Mouse (Mus musculus) forebrain, postnatal 0 days (tissue): ENCODE results near the gene Psmg4. TPM values are rescaled to one million over a fixed set of nuclear protein-coding genes. Genes with fewer than 3 reads are reported as not detected.
A peak's percentile ranks its signal among the peaks of the same experiment; 100 is the strongest.

Experiments
- ATAC-seq: fragments of 200-750 bp; cut with Nextera tagmentation; 2 replicates; pipeline ENCODE4 v1.8.0; 2017; ENCODE audit warnings: mild to moderate bottlenecking, moderate library complexity
- DNase-seq: peaks from one replicate; pipeline ENCODE4 v3.0.0-alpha.2; 2015
- H3K27ac ChIP-seq: fragments of 300-500 bp; sonication (generic); 2 replicates; pipeline ENCODE4 v1.5.1; 2014; ENCODE audit warnings: low read depth, mild to moderate bottlenecking, antibody characterized with exemption, low read length, moderate library complexity, mixed read lengths
- H3K27me3 ChIP-seq: fragments of 300-500 bp; sonication (generic); 2 replicates; pipeline ENCODE4 v1.6.1; 2014; ENCODE audit warnings: mild to moderate bottlenecking, low read length, mixed read lengths; ENCODE audit not compliant: insufficient read depth
- H3K36me3 ChIP-seq: fragments of 300-500 bp; sonication (generic); 2 replicates; pipeline ENCODE4 v1.6.1; 2014; ENCODE audit warnings: mild to moderate bottlenecking, moderate library complexity; ENCODE audit not compliant: insufficient read depth
- H3K4me1 ChIP-seq: fragments of 300-500 bp; sonication (generic); 2 replicates; pipeline ENCODE4 v1.6.1; 2014; ENCODE audit warnings: antibody characterized with exemption; ENCODE audit not compliant: insufficient read depth
- H3K4me2 ChIP-seq: fragments of 300-500 bp; sonication (generic); 2 replicates; pipeline ENCODE4 v1.6.1; 2014; ENCODE audit warnings: low read depth, mild to moderate bottlenecking, moderate library complexity
- H3K4me3 ChIP-seq: fragments of 300-500 bp; sonication (generic); 2 replicates; pipeline ENCODE4 v1.5.1; 2014; ENCODE audit warnings: low read depth, low read length, mixed read lengths
- H3K9ac ChIP-seq: fragments of 300-500 bp; sonication (generic); 2 replicates; pipeline ENCODE4 v1.6.1; 2014; ENCODE audit warnings: mild to moderate bottlenecking
- H3K9me3 ChIP-seq: fragments of 300-500 bp; sonication (generic); 2 replicates; pipeline ENCODE4 v1.6.1; 2016; ENCODE audit warnings: low read length
- CTCF ChIP-seq: sonication (generic); IDR thresholded peaks from 2 replicates; pipeline ENCODE4 v1.5.1; 2016; ENCODE audit warnings: antibody characterized with exemption, control low read depth, low read depth
- WGBS: fragments of 180-500 bp; shearing (Covaris S2); extraction: QIAGEN DNeasy Blood & Tissue Kit; methylation state at CpG from one replicate; pipeline ENCODE4 v1.1.7; 2014; 5-methylcytosine and 5-hydroxymethylcytosine counted together
- polyA plus RNA-seq: library from polyadenylated mRNA; unstranded; fragments of >200 nt; fragmentation: Nextera tagmentation; extraction: Ambion mirVana; gene quantifications from 2 replicates; pipeline ENCODE4 v1.2.1, GENCODE M21; 2015
- total RNA-seq: library from RNA; depleted of rRNA; stranded (reverse); fragments of >200 nt; gene quantifications from 2 replicates; pipeline ENCODE4 v1.2.3, GENCODE M21; 2014

The Psmg4 gene
- total and polyA plus RNA-seq, 2 experiments from 2014 or later = 56.6 to 99.0 TPM

DNA sequence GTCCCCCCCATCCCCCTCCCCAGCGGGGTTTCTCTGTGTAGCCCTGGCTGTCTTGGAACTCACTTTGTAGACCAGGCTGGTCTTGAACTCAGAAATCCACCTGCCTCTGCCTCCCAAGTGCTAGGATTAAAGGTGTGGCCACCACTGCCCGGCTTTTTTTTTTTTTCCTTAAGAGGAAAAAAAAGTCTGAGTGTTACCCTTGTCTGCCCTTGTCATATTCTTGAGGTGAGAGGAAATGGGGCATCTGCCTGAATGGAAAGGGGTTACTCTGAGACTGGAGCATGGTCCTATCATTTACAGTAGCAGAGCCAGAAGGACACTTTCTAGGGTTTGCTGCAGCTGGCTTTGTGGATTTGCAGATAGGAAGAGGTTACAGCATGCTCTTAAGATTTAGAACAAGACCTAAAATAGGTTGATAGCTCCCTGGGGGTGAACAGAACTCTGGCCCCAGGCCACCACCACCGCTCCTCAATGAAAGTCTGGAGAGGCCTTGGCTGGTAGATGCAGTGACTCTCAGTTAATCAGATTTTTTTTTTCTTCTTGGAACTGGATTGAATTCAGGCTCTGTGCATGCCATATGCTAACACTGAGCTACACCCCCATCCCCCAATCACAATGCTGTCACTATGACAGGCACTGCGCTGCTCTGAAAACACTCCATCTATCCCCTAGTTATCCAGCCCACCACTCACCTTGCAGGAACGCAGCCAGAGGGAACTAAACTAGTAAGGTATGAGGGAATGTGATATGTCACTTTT, 9.3 kb upstream of the Psmg4 start:
- Histone ChIP-seq H3K27me3 (no peaks in the 10 kb centered on the region), H3K36me3 (no peaks in the 10 kb centered on the region), H3K4me3 (no peak overlapping the region), H3K4me2 (peak overlapping the region; percentile 54), H3K9ac (0 out of 2 replicates have a peak overlapping the region, but pooled peaks have one; percentile 6), H3K27ac (peak overlapping the region; percentile 84), H3K4me1 (peaks cover 25% of the 10 kb centered on the region), H3K9me3 (no peaks in the 10 kb centered on the region)
- no peak for TF ChIP-seq CTCF
- DNase-seq (peak; percentile 75), ATAC-seq (peak; percentile 24)
- WGBS = 43% methylated on average over 5 of the region's 5 CpGs

GRCm38 (mm10) chr13:34154217-34154930, 8.4 kb upstream of the Psmg4 start:
- DNase-seq = peak; percentile 92
- Histone ChIP-seq H3K9ac (peak overlapping the region; percentile 55), H3K36me3 (no peaks in the 10 kb centered on the region), H3K4me2 (peak overlapping the region; percentile 54), H3K4me1 (peaks cover 23% of the 10 kb centered on the region), H3K4me3 (peak overlapping the region; percentile 25), H3K27ac (peak overlapping the region; percentile 84), H3K9me3 (no peaks in the 10 kb centered on the region), H3K27me3 (no peaks in the 10 kb centered on the region)
- peak; percentile 60 for ATAC-seq
- 21% methylated on average over 13 of the region's 13 CpGs for WGBS
- TF ChIP-seq CTCF = peak; percentile 79

- Histone ChIP-seq H3K9ac (peak overlapping the region; percentile 55), H3K36me3 (no peaks in the 10 kb centered on the region), H3K4me2 (peak overlapping the region; percentile 54), H3K27me3 (no peaks in the 10 kb centered on the region), H3K4me3 (peak overlapping the region; percentile 25), H3K9me3 (no peaks in the 10 kb centered on the region), H3K27ac (peak overlapping the region; percentile 84), H3K4me1 (peaks cover 18% of the 10 kb centered on the region)
- TF ChIP-seq CTCF = peak; percentile 83
- ATAC-seq = peak; percentile 46
- peak; percentile 87 for DNase-seq
- 23% methylated on average over 3 of the region's 3 CpGs for WGBS
Observed at GRCm38 (mm10) chr13:34154931-34155272, 7.9 kb upstream of the Psmg4 start.

- Histone ChIP-seq H3K27me3 (no peaks in the 10 kb centered on the region), H3K9ac (no peak overlapping the region), H3K9me3 (no peaks in the 10 kb centered on the region), H3K36me3 (no peaks in the 10 kb centered on the region), H3K4me2 (no peak overlapping the region), H3K27ac (0 out of 2 replicates have a peak overlapping the region, but pooled peaks have one; percentile 37), H3K4me1 (peaks cover 9% of the 10 kb centered on the region; the same call in 1 of the 2 replicates), H3K4me3 (no peak overlapping the region)
- ATAC-seq = peak; percentile 16; the same call in 1 of the 2 replicates
- DNase-seq = no peak
- WGBS = 41% methylated on average over 8 of the region's 8 CpGs
- no peak for TF ChIP-seq CTCF
Observed at GRCm38 (mm10) chr13:34156133-34156839, 6.5 kb upstream of the Psmg4 start.

DNA sequence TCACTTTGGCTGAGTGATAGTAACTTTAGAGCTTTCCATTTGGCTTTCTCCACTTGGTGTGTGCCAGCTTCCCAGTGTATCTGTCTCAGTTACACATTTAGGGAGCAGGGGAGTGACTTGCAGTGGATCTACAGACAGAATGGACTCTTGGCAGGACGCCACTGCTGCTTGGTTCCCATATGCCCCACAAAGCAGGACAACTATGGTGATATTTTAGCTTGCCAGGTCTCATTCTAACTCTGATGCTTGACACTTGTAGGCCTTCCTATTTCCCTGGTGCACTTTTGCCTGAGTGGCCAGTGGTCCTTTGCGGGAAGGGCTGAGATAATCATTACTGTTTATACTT, 6.0 kb upstream of the Psmg4 start:
- ATAC-seq = peak; percentile 19

DNA sequence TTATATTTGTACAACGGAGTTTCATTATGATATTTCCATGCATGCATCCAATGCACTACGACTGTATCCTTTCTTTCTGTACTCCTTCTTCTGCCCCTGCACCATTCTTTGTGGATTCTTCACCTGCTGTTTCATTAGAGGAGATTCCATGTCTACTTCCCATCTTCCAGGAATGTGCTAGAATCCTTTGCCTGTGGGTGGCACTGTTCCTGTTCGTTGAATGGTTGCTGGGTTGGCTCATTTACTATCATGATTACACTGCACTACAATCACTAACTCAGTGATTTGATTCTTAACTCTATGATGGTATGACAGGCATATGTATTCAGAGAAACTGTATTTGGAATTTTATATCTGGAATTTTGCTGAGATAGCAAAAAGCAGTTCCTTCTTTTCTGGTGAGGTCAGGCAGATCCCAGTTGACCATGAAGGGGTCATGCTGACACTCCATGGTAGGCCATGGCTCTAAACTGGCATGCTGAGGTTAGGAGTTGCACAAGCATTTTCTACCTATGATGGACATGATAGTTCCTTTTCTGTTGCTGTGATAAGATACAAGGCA, 5.1 kb upstream of the Psmg4 start:
- no peak overlapping the region for H3K4me3 ChIP-seq
- H3K36me3 ChIP-seq = no peaks in the 10 kb centered on the region
- no peak overlapping the region for H3K27ac ChIP-seq
- peak; percentile 54 for TF ChIP-seq CTCF
- no peak overlapping the region for H3K9ac ChIP-seq
- WGBS = 81% methylated on average over 3 of the region's 3 CpGs
- H3K4me2 ChIP-seq = no peak overlapping the region
- ATAC-seq (no peak), DNase-seq (no peak)
- no peaks in the 10 kb centered on the region for H3K27me3 ChIP-seq
- no peaks in the 10 kb centered on the region for H3K9me3 ChIP-seq
- peaks cover 13% of the 10 kb centered on the region for H3K4me1 ChIP-seq

More for the DNA sequence above, 6.0 kb upstream of the Psmg4 start:
- Histone ChIP-seq H3K27ac (0 out of 2 replicates have a peak overlapping the region, but pooled peaks have one; percentile 37), H3K36me3 (no peaks in the 10 kb centered on the region), H3K9ac (no peak overlapping the region), H3K4me3 (no peak overlapping the region), H3K4me1 (peaks cover 9% of the 10 kb centered on the region; the same call in 1 of the 2 replicates), H3K9me3 (no peaks in the 10 kb centered on the region), H3K27me3 (no peaks in the 10 kb centered on the region), H3K4me2 (no peak overlapping the region)
- DNase-seq = peak; percentile 59
- TF ChIP-seq CTCF = no peak
- WGBS = 56% methylated on average over 2 of the region's 2 CpGs
